8 mouse cellular contexts compared by ENCODE assay signal in the genomic region with DNA sequence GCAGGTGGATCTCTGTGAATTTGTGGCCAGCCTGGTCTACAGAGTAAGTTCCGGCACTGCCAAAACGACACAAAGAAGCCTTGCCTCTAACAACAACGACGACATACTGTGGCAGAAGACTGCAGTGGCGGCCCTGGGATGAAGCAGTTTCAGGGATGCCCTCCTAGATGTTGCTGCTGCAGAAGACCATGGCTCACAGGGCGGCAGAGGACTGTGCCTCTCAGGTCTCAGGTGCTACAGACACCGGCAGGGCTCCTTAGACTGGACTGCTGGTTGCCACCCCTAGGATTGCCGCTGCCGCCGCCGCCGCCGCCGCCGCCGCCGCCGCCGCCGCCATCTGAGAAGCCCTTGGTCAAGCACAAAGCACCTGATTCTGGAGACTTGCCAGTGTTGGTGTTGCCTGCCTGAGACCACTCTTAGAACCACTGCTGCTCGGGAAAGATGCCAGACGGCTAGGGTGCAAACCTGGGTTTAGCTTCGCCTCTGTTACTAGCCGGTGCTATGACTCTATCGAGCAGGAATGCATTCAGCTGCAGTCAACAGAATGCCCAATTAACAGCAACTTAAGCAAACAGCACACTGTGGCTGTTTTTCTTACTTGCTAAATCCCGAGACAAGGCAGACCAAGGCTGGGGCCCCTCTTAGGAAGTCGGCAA. TPM values are rescaled to one million over a fixed set of nuclear protein-coding genes. Genes with fewer than 3 reads are reported as not detected.
DNase-seq lines count a peak whose midpoint lies in the region; ATAC-seq and TF ChIP-seq lines count a peak whose summit lies in the region.

No protein-coding gene starts in this region.

- H3K27me3 ChIP-seq in embryonic facial prominence, embryonic 13.5 days, result peaks cover 18% of the 10 kb centered on the region; the same call in 1 of the 2 replicates
- no peaks in the 10 kb centered on the region for H3K27me3 ChIP-seq in hindbrain, postnatal 0 days (ENCODE audit: insufficient read depth, low read length)
- H3K27me3 ChIP-seq in lung, postnatal 0 days (replicated peaks; ENCODE audit: insufficient read depth, low read length), result no peaks in the 10 kb centered on the region

- WGBS in embryonic facial prominence, embryonic 13.5 days, result 49% methylated on average over 27 of the region's 27 CpGs
- WGBS in hindbrain, postnatal 0 days, result 40% methylated on average over 27 of the region's 27 CpGs
- WGBS in lung, postnatal 0 days, result 33% methylated on average over 14 of the region's 27 CpGs

- H3K27ac ChIP-seq in embryonic facial prominence, embryonic 13.5 days, result peak overlapping the region; percentile 39; the same call in 1 of the 2 replicates
- H3K27ac ChIP-seq in hindbrain, postnatal 0 days, result peak overlapping the region; percentile 41; the same call in 1 of the 2 replicates
- H3K27ac ChIP-seq in lung, postnatal 0 days (ENCODE audit: low read length), result peak overlapping the region; percentile 26; the same call in 1 of the 2 replicates

- TF ChIP-seq EP300 in lung, postnatal 0 days (IDR thresholded peaks at IDR 0.05), result no peak

- H3K4me1 ChIP-seq in embryonic facial prominence, embryonic 13.5 days, result peaks cover 21% of the 10 kb centered on the region
- H3K4me1 ChIP-seq in hindbrain, postnatal 0 days (ENCODE audit: insufficient read depth, low read length), result peaks cover 5% of the 10 kb centered on the region; the same call in 1 of the 2 replicates
- peaks cover 3% of the 10 kb centered on the region; the same call in 1 of the 2 replicates for H3K4me1 ChIP-seq in lung, postnatal 0 days (ENCODE audit: insufficient read depth, low read depth, low read length)

- peak overlapping the region; percentile 34 for H3K4me3 ChIP-seq in embryonic facial prominence, embryonic 13.5 days
- peak overlapping the region; percentile 19; the same call in 1 of the 2 replicates for H3K4me3 ChIP-seq in hindbrain, postnatal 0 days (ENCODE audit: low read length)
- H3K4me3 ChIP-seq in lung, postnatal 0 days (ENCODE audit: low read depth, low read length), result peak overlapping the region; percentile 10; the same call in 1 of the 2 replicates

- peak overlapping the region; percentile 57 for H3K4me2 ChIP-seq in embryonic facial prominence, embryonic 13.5 days
- H3K4me2 ChIP-seq in hindbrain, postnatal 0 days (ENCODE audit: low read depth, low read length), result peak overlapping the region; percentile 48
- peak overlapping the region; percentile 40 for H3K4me2 ChIP-seq in lung, postnatal 0 days (replicated peaks; ENCODE audit: low read depth, low read length)

- TF ChIP-seq CTCF in hindbrain, postnatal 0 days (IDR thresholded peaks at IDR 0.05; ENCODE audit: low read depth), result no peak
- TF ChIP-seq CTCF in lung, postnatal 0 days (IDR thresholded peaks at IDR 0.05), result no peak

- no peaks in the 10 kb centered on the region for H3K9me3 ChIP-seq in embryonic facial prominence, embryonic 13.5 days
- H3K9me3 ChIP-seq in hindbrain, postnatal 0 days (ENCODE audit: low read length), result no peaks in the 10 kb centered on the region
- no peaks in the 10 kb centered on the region for H3K9me3 ChIP-seq in lung, postnatal 0 days (ENCODE audit: low read length)

- DNase-seq in heart, adult 11 months, result peak; percentile 92
- no peak for DNase-seq in heart, adult 8-10 months (ENCODE audit: low spot score)
- peak; percentile 49 for DNase-seq in hindbrain, postnatal 0 days (ENCODE audit: low spot score)
- peak; percentile 85 for DNase-seq in lung, postnatal 0 days (ENCODE audit: low spot score)
- no peak for DNase-seq in urinary bladder, postnatal 10 days (ENCODE audit: low spot score)
- no peak for DNase-seq in spleen, postnatal 4 days (ENCODE audit: low spot score in 2 of 2)
- DNase-seq in thymus, postnatal 36 days, result no peak

- ATAC-seq in embryonic facial prominence, embryonic 13.5 days (ENCODE audit: insufficient number of reproducible peaks, insufficient read depth, low FRiP score, low TSS enrichment, low read depth), result 0 out of 2 replicates have a peak, but pooled peaks have one; percentile 3
- ATAC-seq in hindbrain, postnatal 0 days, result no peak
- peak; percentile 79 for ATAC-seq in lung, postnatal 0 days

- no peaks in the 10 kb centered on the region for H3K36me3 ChIP-seq in embryonic facial prominence, embryonic 13.5 days
- no peaks in the 10 kb centered on the region for H3K36me3 ChIP-seq in hindbrain, postnatal 0 days (ENCODE audit: insufficient read depth, low read length)
- no peaks in the 10 kb centered on the region for H3K36me3 ChIP-seq in lung, postnatal 0 days (ENCODE audit: insufficient read depth, low read length)

- H3K9ac ChIP-seq in embryonic facial prominence, embryonic 13.5 days, result peak overlapping the region; percentile 58
- 0 out of 2 replicates have a peak overlapping the region, but pooled peaks have one; percentile 28 for H3K9ac ChIP-seq in hindbrain, postnatal 0 days (replicated peaks; ENCODE audit: low read length)
- no peak overlapping the region for H3K9ac ChIP-seq in lung, postnatal 0 days (replicated peaks; ENCODE audit: low read depth)

RNA-seq across cellular contexts. Expression of gene Tubg2, which starts 15.4 kb away (rescaled TPM):
- total RNA-seq in heart, adult 8-10 months (2022), result 1 to 10 TPM; 2.7 to 4.9 (median 3.0) TPM
- 12.6 and 12.9 TPM in 2 replicates for polyA plus RNA-seq in embryonic facial prominence, embryonic 13.5 days (2015; fragmentation: Nextera tagmentation; extraction: Ambion mirVana)
- 29.7 and 40.8 TPM in 2 replicates for total RNA-seq in hindbrain, postnatal 0 days (2014; rRNA removed)
- 57.7 and 62.8 TPM in 2 replicates for polyA plus RNA-seq in hindbrain, postnatal 0 days (2015; fragmentation: Nextera tagmentation; extraction: Ambion mirVana)
- polyA plus RNA-seq in lung, postnatal 0 days (2015; fragmentation: Nextera tagmentation; extraction: Ambion mirVana), result 1.9 and 2.3 TPM in 2 replicates

RNA-seq across cellular contexts. Expression of gene Tubg1, which starts 20.6 kb away (rescaled TPM):
- total RNA-seq in heart, adult 8-10 months (2022), result 10 to 100 TPM; 23.2 to 27.3 (median 25.4) TPM
- 69.7 and 77.2 TPM in 2 replicates for polyA plus RNA-seq in embryonic facial prominence, embryonic 13.5 days (2015; fragmentation: Nextera tagmentation; extraction: Ambion mirVana)
- total RNA-seq in hindbrain, postnatal 0 days (2014; rRNA removed), result 59.3 and 68.3 TPM in 2 replicates
- 71.5 and 72.8 TPM in 2 replicates for polyA plus RNA-seq in hindbrain, postnatal 0 days (2015; fragmentation: Nextera tagmentation; extraction: Ambion mirVana)
- polyA plus RNA-seq in lung, postnatal 0 days (2015; fragmentation: Nextera tagmentation; extraction: Ambion mirVana), result 25.8 TPM in 2 replicates

RNA-seq across cellular contexts. Expression of gene Retreg3, which starts 20.6 kb away (rescaled TPM):
- total RNA-seq in heart, adult 8-10 months (2022), result 10 to 100 TPM; 26.5 to 31.2 (median 29.0) TPM
- polyA plus RNA-seq in embryonic facial prominence, embryonic 13.5 days (2015; fragmentation: Nextera tagmentation; extraction: Ambion mirVana), result 19.2 and 21.4 TPM in 2 replicates
- total RNA-seq in hindbrain, postnatal 0 days (2014; rRNA removed), result 56.8 and 68.4 TPM in 2 replicates
- 23.4 and 24.7 TPM in 2 replicates for polyA plus RNA-seq in hindbrain, postnatal 0 days (2015; fragmentation: Nextera tagmentation; extraction: Ambion mirVana)
- polyA plus RNA-seq in lung, postnatal 0 days (2015; fragmentation: Nextera tagmentation; extraction: Ambion mirVana), result 18.8 and 18.9 TPM in 2 replicates

RNA-seq across cellular contexts. Expression of gene Cntnap1, which starts 30.0 kb away (rescaled TPM):
- total RNA-seq in heart, adult 8-10 months (2022), result 1 to 10 TPM; 1.1 to 2.9 (median 1.5) TPM
- 0.50 and 1.2 TPM in 2 replicates for polyA plus RNA-seq in embryonic facial prominence, embryonic 13.5 days (2015; fragmentation: Nextera tagmentation; extraction: Ambion mirVana)
- 25.4 and 28.9 TPM in 2 replicates for total RNA-seq in hindbrain, postnatal 0 days (2014; rRNA removed)
- 5.8 and 6.5 TPM in 2 replicates for polyA plus RNA-seq in hindbrain, postnatal 0 days (2015; fragmentation: Nextera tagmentation; extraction: Ambion mirVana)
- 0.24 and 0.56 TPM in 2 replicates for polyA plus RNA-seq in lung, postnatal 0 days (2015; fragmentation: Nextera tagmentation; extraction: Ambion mirVana)

RNA-seq across cellular contexts. Expression of gene Plekhh3, which starts 30.9 kb away (rescaled TPM):
- 10 to 100 TPM; 23.4 to 29.9 (median 28.1) TPM for total RNA-seq in heart, adult 8-10 months (2022)
- polyA plus RNA-seq in embryonic facial prominence, embryonic 13.5 days (2015; fragmentation: Nextera tagmentation; extraction: Ambion mirVana), result 9.7 and 10.2 TPM in 2 replicates
- 26.7 and 32.3 TPM in 2 replicates for total RNA-seq in hindbrain, postnatal 0 days (2014; rRNA removed)
- polyA plus RNA-seq in hindbrain, postnatal 0 days (2015; fragmentation: Nextera tagmentation; extraction: Ambion mirVana), result 8.8 TPM in 2 replicates
- polyA plus RNA-seq in lung, postnatal 0 days (2015; fragmentation: Nextera tagmentation; extraction: Ambion mirVana), result 12.3 and 14.2 TPM in 2 replicates

Comparison
In these comparisons a context has a peak if more than half of its experiments do, and no peak if none do; other contexts are left out.
1. DNase-seq: peak in heart, adult 11 months (single experiment), hindbrain, postnatal 0 days (single experiment) and lung, postnatal 0 days (single experiment); none in heart, adult 8-10 months (single experiment), urinary bladder, postnatal 10 days (single experiment), spleen, postnatal 4 days (0 of 2) and thymus, postnatal 36 days (0 of 2).
2. Peak in every context shown above with its lines, with median percentiles within 50 percentile points of each other: H3K27ac ChIP-seq, H3K4me2 ChIP-seq and H3K4me3 ChIP-seq.